Mouse (Mus musculus): ENCODE data around the gene Bmp10. TPM values are rescaled to one million over a fixed set of nuclear protein-coding genes. Genes with fewer than 3 reads are reported as not detected.

The Bmp10 gene
- polyA plus RNA-seq, 1 experiment: not detected

DNA sequence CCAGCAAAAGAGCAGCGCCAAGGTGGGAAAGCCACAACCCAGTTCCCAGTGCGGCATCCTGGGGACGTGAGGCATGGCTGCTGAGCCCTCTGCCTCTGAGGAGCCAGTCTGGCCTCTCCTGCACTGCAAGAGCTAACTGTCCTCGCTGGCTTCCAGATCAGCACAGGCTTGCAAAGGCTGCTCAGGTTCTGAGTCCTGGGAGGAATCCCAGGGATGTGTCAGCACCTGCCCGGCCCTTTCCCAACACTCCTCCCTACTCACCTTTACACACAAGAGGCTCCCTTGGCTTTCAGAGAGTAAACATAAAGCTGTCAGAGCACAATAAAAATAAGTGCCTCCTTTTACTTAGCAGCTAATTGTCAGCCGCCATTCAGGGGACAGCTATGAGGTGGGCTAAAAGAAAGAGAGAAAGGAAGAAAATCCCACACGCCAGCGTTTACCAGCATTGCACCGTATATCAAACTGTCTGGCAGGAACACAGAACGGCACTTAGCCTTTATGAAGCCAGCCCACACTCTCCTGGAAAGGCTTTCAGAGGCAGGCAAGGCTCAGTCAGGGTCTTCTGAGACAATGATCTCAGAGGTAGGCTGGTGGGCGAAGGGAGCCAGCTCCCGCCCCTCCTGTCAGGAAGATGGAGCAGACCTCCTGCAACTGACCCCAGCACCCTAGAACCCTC is 54.6 kb downstream of the Bmp10 start:
- H3K27ac ChIP-seq (ENCODE audit: control insufficient read depth, insufficient read depth, low read depth, low read length, poor library complexity): no peak overlapping the region
- TF ChIP-seq CTCF (IDR thresholded peaks at IDR 0.05; ENCODE audit: control insufficient read depth, insufficient read depth, low read length): no peak
- TF ChIP-seq POLR2A (IDR thresholded peaks at IDR 0.05; ENCODE audit: borderline replicate concordance, control insufficient read depth, low read depth, low read length): no peak
- H3K4me3 ChIP-seq (replicated peaks; ENCODE audit: control insufficient read depth, low read depth, low read length): no peak overlapping the region
- 85% methylated on average over 12 of the region's 12 CpGs for WGBS
- H3K4me1 ChIP-seq (ENCODE audit: control insufficient read depth, insufficient read depth, low read length): no peaks in the 10 kb centered on the region

- H3K27ac ChIP-seq (ENCODE audit: control insufficient read depth, insufficient read depth, low read depth, low read length, poor library complexity): no peak overlapping the region
- H3K4me3 ChIP-seq (replicated peaks; ENCODE audit: control insufficient read depth, low read depth, low read length): no peak overlapping the region
- TF ChIP-seq POLR2A (IDR thresholded peaks at IDR 0.05; ENCODE audit: borderline replicate concordance, control insufficient read depth, low read depth, low read length) (no peak), CTCF (IDR thresholded peaks at IDR 0.05; ENCODE audit: control insufficient read depth, insufficient read depth, low read length) (no peak)
- WGBS: 91% methylated on average over 3 of the region's 3 CpGs
- no peaks in the 10 kb centered on the region for H3K4me1 ChIP-seq (ENCODE audit: control insufficient read depth, insufficient read depth, low read length)
Measured at GRCm38 (mm10) chr6:87483900-87484289, 55.1 kb downstream of the Bmp10 start.

GRCm38 (mm10) chr6:87484806-87485205 is 56.0 kb downstream of the Bmp10 start:
- WGBS: 78% methylated on average over 5 of the region's 5 CpGs
- Histone ChIP-seq H3K27ac (ENCODE audit: control insufficient read depth, insufficient read depth, low read depth, low read length, poor library complexity) (no peak overlapping the region), H3K4me1 (ENCODE audit: control insufficient read depth, insufficient read depth, low read length) (no peaks in the 10 kb centered on the region), H3K4me3 (replicated peaks; ENCODE audit: control insufficient read depth, low read depth, low read length) (no peak overlapping the region)
- TF ChIP-seq POLR2A (IDR thresholded peaks at IDR 0.05; ENCODE audit: borderline replicate concordance, control insufficient read depth, low read depth, low read length) (no peak), CTCF (IDR thresholded peaks at IDR 0.05; ENCODE audit: control insufficient read depth, insufficient read depth, low read length) (no peak)

Other genes starting within 250 kb of the Bmp10 start
- 2.1 and 5.3 TPM in 2 replicates for gene Antxr1, start 93.2 kb upstream of the Bmp10 start, polyA plus RNA-seq (2011; ENCODE audit: insufficient read depth, insufficient read length, low replicate concordance, missing spikeins)
- not detected in 2 replicates for gene Gkn1, start 78.1 kb upstream of the Bmp10 start, polyA plus RNA-seq (2011; ENCODE audit: insufficient read depth, insufficient read length, low replicate concordance, missing spikeins)
- not detected in 2 replicates for gene Gkn2, start 55.6 kb upstream of the Bmp10 start, polyA plus RNA-seq (2011; ENCODE audit: insufficient read depth, insufficient read length, low replicate concordance, missing spikeins)
- not detected in 2 replicates for gene Gkn3, start 40.1 kb upstream of the Bmp10 start, polyA plus RNA-seq (2011; ENCODE audit: insufficient read depth, insufficient read length, low replicate concordance, missing spikeins)
- gene Arhgap25, start 104.3 kb downstream of the Bmp10 start, polyA plus RNA-seq (2011; ENCODE audit: insufficient read depth, insufficient read length, low replicate concordance, missing spikeins): 9.9 and 24.4 TPM in 2 replicates
- 1.6 and 2.0 TPM in 2 replicates for gene Prokr1, start 161.7 kb downstream of the Bmp10 start, polyA plus RNA-seq (2011; ENCODE audit: insufficient read depth, insufficient read length, low replicate concordance, missing spikeins)
- gene Aplf, start 243.2 kb downstream of the Bmp10 start, polyA plus RNA-seq (2011; ENCODE audit: insufficient read depth, insufficient read length, low replicate concordance, missing spikeins): 13.0 and 16.8 TPM in 2 replicates